Mouse (Mus musculus): ENCODE data around the gene Fut7. TPM values are rescaled to one million over a fixed set of nuclear protein-coding genes. Genes with fewer than 3 reads are reported as not detected.

The Fut7 gene
- polyA plus RNA-seq, 1 experiment from 2014 or later: 0.54 TPM

DNA sequence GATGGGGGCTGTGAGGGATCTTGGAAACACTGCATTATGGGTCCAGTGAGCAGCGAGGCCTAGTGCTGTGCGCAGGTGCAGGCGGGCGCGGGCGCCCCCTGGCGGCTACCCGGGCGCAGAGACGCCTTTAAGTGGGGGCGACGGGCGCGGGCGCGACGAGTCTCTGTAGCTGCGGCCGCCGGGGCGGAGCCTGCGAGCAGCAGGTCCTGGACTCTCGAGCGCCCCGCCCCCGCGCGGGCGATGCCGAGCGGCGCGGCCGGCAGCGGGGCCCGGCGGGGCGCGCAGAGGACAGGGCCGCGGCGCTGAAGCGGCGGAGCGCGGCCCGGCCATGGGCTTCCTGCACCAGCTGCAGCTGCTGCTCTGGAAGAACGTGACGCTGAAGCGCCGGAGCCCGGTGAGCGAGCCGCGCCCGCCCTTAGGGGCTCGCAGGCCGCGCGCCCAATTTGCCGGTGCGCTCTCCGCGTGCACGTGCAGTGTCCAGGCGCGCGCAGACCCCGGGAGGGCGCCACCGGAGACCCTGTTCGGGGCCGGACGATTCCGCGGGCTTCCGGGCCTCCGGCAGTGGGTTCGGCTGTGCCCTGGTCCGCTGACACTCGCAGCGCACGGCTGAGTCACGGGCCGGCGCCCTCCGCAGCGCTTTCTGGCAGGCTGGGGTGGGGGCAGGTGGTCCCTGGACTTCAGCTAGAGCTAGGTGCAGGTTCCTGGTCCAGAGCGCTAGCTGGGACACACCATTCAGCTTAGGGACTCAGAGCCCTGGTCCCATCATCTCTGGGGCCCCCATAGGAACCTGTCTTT lies 5.6 kb downstream of the Fut7 start, which contains the start of gene Abca2:
Abca2 (plus strand) TSS at position 262 of the 795 bp plus-strand sequence.
- peak within 1 kb of the TSS; percentile 69 for H3K4me3 ChIP-seq
- WGBS (ENCODE audit: insufficient replicate concordance): under 1% methylated on average over 89 of the region's 89 CpGs
- H3K4me2 ChIP-seq: peak within 1 kb of the TSS; percentile 99
- peak within 1 kb of the TSS; percentile 75 for H3K9ac ChIP-seq
- H3K4me1 ChIP-seq: peaks cover 43% of the 10 kb centered on the region
- H3K27me3 ChIP-seq (replicated peaks): peaks cover 59% of the 10 kb centered on the region
- H3K9me3 ChIP-seq (replicated peaks): no peaks in the 10 kb centered on the region
- no peak within 1 kb of the TSS for H3K27ac ChIP-seq
- ATAC-seq: peak; percentile 83
- H3K36me3 ChIP-seq: no peaks in the 10 kb centered on the region

DNA sequence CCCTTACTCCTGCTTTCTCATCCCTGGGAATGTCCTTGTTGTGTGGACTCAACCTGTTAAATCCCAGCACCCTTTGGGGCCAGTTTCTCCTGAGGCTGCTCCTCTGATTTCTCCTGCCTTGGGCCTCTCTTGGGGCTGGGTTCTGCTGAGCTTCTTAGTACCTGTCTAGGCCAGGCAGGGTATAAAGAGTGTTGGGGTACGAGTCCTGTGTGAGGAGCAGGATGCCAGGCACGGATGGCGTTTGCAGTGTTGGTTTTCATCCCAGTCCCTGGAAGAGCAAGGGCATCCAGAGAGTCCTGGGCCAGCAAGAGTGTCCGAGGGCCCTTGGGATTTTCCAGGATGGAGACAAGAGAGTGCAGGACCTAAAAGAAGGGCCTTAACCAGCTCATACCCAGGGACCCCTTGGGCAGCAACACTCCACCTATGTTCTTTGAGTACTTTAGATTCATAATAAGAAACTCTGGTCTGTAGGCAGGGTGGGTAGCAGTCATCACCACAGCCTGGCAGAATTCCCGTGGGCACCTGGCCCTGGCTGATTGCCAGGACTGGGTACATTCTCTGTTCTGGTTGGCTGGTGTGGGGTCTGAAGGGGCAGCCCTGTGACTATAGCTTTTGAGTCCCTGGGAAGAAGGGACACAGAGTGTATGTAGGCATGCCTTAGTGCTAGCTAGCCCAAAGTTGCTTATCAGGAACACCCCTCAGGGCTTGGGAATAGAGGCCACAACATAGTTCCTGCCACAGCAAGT lies 6.5 kb downstream of the Fut7 start:
- Histone ChIP-seq H3K27me3 (replicated peaks) (peaks cover 52% of the 10 kb centered on the region), H3K9me3 (replicated peaks) (no peaks in the 10 kb centered on the region), H3K4me3 (peak overlapping the region; percentile 69), H3K9ac (peak overlapping the region; percentile 75; the same call in 1 of the 2 replicates), H3K4me1 (peaks cover 39% of the 10 kb centered on the region), H3K4me2 (peak overlapping the region; percentile 99), H3K27ac (no peak overlapping the region), H3K36me3 (no peaks in the 10 kb centered on the region)
- ATAC-seq: no peak
- WGBS (ENCODE audit: insufficient replicate concordance): 67% methylated on average over 5 of the region's 5 CpGs

DNA sequence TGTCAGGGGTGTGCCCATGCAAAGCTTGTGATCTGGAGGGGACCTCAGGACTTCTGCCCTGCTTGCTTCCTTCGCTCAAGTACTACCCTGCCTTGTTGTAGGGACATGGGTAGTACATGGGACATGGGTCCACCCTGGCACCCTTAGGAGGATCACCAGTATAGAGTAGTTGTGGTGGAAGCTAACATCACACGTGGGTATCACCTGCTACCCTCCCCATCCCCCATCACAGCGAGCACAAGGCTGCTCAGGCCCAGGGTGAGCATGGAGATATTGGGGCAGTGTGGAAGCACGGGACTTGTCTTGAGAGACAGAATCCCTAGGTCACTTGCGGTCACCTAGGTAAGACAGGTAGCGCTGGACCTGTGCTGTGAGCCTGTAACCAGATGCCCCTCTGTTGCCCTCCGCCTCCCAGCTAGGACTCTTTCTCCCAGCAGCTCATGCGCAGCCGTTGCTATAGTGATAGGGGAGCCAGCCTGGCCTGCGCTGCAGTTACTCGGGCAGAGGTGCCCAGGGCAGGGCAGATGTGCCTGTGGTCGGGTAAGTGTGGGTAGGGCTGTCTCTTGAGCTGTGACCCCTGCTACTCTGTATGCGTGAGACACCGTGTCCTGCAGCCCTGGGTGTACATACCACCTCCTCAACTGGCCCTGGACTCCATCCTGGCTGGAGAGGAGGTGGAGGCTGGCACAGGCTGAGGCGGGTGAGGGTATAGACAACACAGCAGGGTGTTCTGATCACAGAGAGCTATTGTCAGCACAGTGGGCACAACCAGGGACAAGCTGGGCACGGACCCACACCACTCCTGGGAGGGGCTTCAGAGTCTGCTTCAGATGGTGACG lies 7.5 kb downstream of the Fut7 start:
- ATAC-seq: no peak
- no peak overlapping the region for H3K27ac ChIP-seq
- H3K4me1 ChIP-seq: peaks cover 39% of the 10 kb centered on the region
- no peaks in the 10 kb centered on the region for H3K36me3 ChIP-seq
- H3K9me3 ChIP-seq (replicated peaks): no peaks in the 10 kb centered on the region
- 71% methylated on average over 17 of the region's 17 CpGs for WGBS (ENCODE audit: insufficient replicate concordance)
- H3K4me3 ChIP-seq: no peak overlapping the region
- no peak overlapping the region for H3K9ac ChIP-seq
- no peak overlapping the region for H3K4me2 ChIP-seq
- H3K27me3 ChIP-seq (replicated peaks): peaks cover 45% of the 10 kb centered on the region

DNA sequence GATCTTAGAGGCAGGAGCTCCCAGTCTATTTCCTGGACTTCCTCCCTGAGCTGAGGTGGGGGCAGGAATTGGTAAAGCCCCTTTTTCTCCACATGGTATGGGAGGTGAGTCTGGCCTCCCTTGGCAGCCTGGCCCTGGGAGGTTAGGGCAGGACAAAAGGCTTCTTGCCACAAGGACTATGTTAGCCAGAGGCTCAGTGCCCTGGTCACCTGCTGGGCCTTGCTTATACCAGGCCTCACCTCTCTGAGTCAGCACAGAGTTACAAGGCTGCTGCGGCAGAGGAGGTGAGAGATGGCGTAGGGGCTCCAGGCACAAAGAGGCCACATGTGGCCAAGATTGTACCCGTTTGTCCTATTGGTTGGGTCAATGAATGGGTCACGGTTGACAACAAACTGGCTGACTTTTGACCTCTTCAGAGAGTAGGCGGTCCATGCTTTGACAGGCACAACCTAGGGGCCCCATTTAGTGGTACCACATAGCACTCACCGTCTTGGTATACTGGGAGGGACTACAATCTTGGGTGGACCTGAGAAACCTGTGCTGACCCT lies 8.3 kb downstream of the Fut7 start:
- H3K4me3 ChIP-seq: no peak overlapping the region
- no peak overlapping the region for H3K9ac ChIP-seq
- H3K9me3 ChIP-seq (replicated peaks): no peaks in the 10 kb centered on the region
- H3K4me1 ChIP-seq: peaks cover 39% of the 10 kb centered on the region
- WGBS (ENCODE audit: insufficient replicate concordance): 73% methylated on average over 6 of the region's 6 CpGs
- H3K27ac ChIP-seq: no peak overlapping the region
- ATAC-seq: no peak
- H3K4me2 ChIP-seq: no peak overlapping the region
- 0 out of 2 replicates have a peak, but pooled peaks cover 2% of the 10 kb centered on the region for H3K36me3 ChIP-seq
- H3K27me3 ChIP-seq (replicated peaks): peaks cover 38% of the 10 kb centered on the region

DNA sequence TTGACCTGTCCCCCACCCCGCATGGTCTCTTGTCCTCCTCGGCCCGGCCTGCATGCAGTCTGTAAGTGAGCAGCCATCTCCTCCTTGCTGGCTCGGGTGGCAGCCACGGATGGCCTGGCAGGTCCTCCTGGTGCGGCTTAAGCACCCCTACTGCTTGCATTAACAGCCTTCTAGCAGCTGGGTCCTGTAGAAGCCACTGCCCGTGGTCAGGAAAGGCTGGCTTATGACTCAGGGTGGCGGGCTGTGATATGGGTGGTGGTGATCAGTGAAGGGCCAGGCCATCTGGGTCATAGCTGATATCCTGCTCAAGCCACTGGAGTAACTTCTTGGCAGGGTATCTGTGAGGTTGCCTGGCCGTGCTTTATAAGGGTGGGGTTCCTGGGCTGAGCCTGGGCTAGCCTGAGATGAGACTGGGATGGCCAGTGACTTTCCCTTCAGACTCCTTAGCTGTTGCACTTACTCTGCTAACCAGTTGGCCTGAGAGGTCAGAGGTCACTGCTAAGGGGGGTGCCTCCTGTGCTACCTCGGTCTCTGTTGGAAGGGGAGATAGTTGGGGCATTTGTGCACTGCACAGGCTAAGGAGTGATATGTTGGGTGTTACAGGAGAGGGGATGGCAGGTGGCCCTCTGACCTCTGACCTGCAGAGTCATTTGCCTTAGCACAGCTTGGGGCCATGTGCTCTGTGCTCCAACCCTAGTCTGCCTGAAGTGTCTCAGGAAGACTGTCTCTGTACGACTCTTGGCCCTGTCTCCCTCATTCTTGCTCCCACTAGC lies 9.4 kb downstream of the Fut7 start:
- no peak for ATAC-seq
- Histone ChIP-seq H3K4me3 (no peak overlapping the region), H3K9ac (no peak overlapping the region)

DNA sequence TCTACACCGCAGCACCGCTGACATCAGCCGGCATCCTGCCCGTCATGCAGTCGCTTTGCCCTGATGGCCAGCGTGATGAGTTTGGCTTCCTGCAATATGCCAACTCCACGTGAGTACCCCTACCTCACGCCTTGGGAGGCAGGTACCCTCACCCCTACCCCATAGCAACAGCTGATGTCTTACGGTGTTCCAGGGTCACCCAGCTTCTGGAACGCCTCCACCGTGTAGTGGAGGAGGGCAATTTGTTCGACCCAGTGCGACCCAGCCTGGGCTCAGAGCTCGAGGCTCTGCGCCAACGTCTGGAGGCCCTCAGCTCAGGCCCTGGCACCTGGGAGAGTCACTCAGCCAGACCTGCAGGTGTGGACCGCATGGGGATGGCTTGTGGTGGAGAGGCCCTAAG lies 10.0 kb downstream of the Fut7 start:
- peaks cover 10% of the 10 kb centered on the region for H3K36me3 ChIP-seq
- 76% methylated on average over 17 of the region's 17 CpGs for WGBS (ENCODE audit: insufficient replicate concordance)
- ATAC-seq: no peak

More for the DNA sequence above, 9.4 kb downstream of the Fut7 start:
- H3K4me2 ChIP-seq: no peak overlapping the region
- no peak overlapping the region for H3K27ac ChIP-seq
- H3K27me3 ChIP-seq (replicated peaks): peaks cover 34% of the 10 kb centered on the region
- H3K36me3 ChIP-seq: peaks cover 5% of the 10 kb centered on the region; the same call in 1 of the 2 replicates
- H3K4me1 ChIP-seq: peaks cover 35% of the 10 kb centered on the region
- H3K9me3 ChIP-seq (replicated peaks): no peaks in the 10 kb centered on the region
- WGBS (ENCODE audit: insufficient replicate concordance): 45% methylated on average over 11 of the region's 11 CpGs

DNA sequence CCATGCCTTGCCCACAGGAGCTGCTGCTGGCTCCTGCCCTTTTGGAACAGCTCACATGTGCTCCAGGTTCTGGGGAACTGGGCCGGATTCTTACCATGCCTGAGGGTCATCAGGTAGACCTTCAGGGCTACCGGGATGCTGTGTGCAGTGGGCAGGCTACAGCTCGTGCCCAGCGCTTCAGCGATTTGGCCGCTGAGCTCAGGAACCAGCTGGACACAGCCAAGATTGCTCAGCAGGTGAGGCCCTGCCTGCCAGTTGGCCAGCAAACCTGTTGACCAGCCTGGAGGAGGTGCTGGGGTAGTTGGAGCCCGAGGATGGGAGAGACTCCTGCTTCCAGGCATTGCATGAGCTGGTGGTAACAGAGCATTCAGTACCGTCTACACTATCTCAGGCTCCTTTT lies 11.2 kb downstream of the Fut7 start:
- Histone ChIP-seq H3K4me2 (no peak overlapping the region), H3K27me3 (replicated peaks) (peaks cover 26% of the 10 kb centered on the region), H3K36me3 (peaks cover 10% of the 10 kb centered on the region), H3K9ac (no peak overlapping the region), H3K4me1 (peaks cover 26% of the 10 kb centered on the region), H3K27ac (no peak overlapping the region), H3K4me3 (no peak overlapping the region), H3K9me3 (replicated peaks) (no peaks in the 10 kb centered on the region)
- no peak for ATAC-seq
- 73% methylated on average over 8 of the region's 8 CpGs for WGBS (ENCODE audit: insufficient replicate concordance)

More for the DNA sequence above, 10.0 kb downstream of the Fut7 start:
- no peak overlapping the region for H3K4me3 ChIP-seq
- no peak overlapping the region for H3K9ac ChIP-seq
- peaks cover 34% of the 10 kb centered on the region for H3K27me3 ChIP-seq (replicated peaks)
- peaks cover 37% of the 10 kb centered on the region for H3K4me1 ChIP-seq
- H3K4me2 ChIP-seq: no peak overlapping the region
- H3K27ac ChIP-seq: no peak overlapping the region
- H3K9me3 ChIP-seq (replicated peaks): no peaks in the 10 kb centered on the region

DNA sequence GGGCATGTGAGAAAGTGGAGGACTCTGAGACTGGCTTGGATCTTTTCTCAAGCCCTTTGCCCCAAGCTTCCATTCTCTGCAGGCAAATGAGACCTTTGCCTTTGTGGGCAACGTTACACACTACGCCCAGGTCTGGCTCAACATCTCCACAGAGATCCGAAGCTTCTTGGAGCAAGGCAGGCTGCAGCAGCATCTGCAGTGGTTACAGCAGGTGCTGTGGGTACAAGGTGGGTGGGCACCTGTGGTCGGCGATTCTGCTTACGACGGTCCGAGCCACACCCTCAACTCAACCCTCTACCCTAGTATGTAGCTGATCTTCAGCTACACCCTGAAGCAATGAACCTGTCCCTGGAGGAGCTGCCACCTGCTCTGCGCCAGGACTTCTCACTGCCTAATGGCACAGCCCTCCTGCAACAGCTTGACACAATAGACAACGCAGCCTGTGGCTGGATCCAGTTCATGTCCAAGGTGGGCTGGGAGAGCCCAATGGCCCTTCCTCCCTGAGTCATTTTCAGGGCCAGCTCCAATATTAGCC lies 13.3 kb downstream of the Fut7 start:
- no peak for ATAC-seq
- peaks cover 11% of the 10 kb centered on the region; the same call in 1 of the 2 replicates for H3K27me3 ChIP-seq (replicated peaks)

DNA sequence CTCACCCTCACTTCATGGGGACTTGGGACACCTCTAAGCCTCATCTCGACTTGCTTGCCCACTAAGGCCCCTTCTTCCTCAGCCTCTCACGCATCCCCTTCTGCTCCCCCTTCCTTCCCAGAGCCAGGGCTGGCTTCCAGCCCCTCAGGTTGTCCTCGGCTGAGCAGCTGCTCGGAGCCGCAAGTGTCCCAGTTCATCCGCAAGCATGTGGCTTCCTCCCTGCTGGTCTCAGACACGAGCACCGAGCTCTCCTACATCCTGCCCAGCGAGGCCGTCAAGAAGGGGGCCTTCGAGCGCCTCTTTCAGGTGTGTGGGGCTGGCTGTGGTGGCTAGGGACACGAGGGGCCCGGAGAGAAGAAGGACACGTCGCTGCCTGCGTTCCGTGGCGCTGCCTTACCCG lies 18.0 kb downstream of the Fut7 start:
- Histone ChIP-seq H3K4me3 (no peak overlapping the region), H3K9ac (no peak overlapping the region), H3K4me2 (no peak overlapping the region), H3K4me1 (peaks cover 5% of the 10 kb centered on the region; the same call in 1 of the 2 replicates), H3K36me3 (peaks cover 38% of the 10 kb centered on the region), H3K27ac (no peak overlapping the region), H3K9me3 (replicated peaks) (no peaks in the 10 kb centered on the region), H3K27me3 (replicated peaks) (no peaks in the 10 kb centered on the region)
- no peak for ATAC-seq
- WGBS (ENCODE audit: insufficient replicate concordance): 78% methylated on average over 20 of the region's 20 CpGs

More for the DNA sequence above, 13.3 kb downstream of the Fut7 start:
- WGBS (ENCODE audit: insufficient replicate concordance): 73% methylated on average over 10 of the region's 10 CpGs
- Histone ChIP-seq H3K36me3 (peaks cover 16% of the 10 kb centered on the region), H3K27ac (no peak overlapping the region), H3K4me1 (peaks cover 19% of the 10 kb centered on the region), H3K9me3 (replicated peaks) (no peaks in the 10 kb centered on the region), H3K4me2 (no peak overlapping the region), H3K4me3 (no peak overlapping the region), H3K9ac (no peak overlapping the region)

DNA sequence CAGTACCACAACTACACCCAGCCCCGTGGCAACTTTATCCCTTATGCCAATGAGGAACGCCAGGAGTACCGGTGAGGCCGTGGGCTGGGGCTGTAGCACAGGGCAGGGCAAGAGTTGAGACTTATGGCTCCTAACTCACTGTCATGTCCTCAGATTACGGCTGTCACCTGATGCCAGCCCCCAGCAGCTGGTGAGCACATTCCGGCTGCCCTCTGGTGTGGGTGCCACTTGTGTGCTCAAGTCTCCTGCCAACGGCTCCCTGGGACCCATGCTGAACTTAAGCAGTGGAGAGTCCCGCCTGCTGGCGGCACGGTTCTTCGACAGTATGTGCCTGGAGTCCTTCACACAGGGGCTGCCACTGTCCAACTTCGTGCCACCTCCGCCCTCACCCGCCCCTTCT lies 19.6 kb downstream of the Fut7 start:
- WGBS (ENCODE audit: insufficient replicate concordance): 81% methylated on average over 14 of the region's 14 CpGs
- Histone ChIP-seq H3K4me3 (no peak overlapping the region), H3K9ac (no peak overlapping the region), H3K4me2 (no peak overlapping the region), H3K4me1 (peaks cover 4% of the 10 kb centered on the region; the same call in 1 of the 2 replicates), H3K9me3 (replicated peaks) (no peaks in the 10 kb centered on the region), H3K36me3 (peaks cover 32% of the 10 kb centered on the region), H3K27me3 (replicated peaks) (no peaks in the 10 kb centered on the region), H3K27ac (no peak overlapping the region)
- ATAC-seq: no peak
